Mouse (Mus musculus) E14TG2a.4 (cell line): ENCODE results near the gene Phb2.

Source experiments
- CTCF ChIP-seq: conservative IDR thresholded peaks from 2 replicates; pipeline ENCODE4 v1.5.1; 2014; ENCODE audit warnings: low read length
- NANOG ChIP-seq: IDR thresholded peaks from 2 replicates; pipeline ENCODE4 v1.6.1; 2014; ENCODE audit warnings: borderline replicate concordance, low read length, mixed read lengths
- POU5F1 ChIP-seq: IDR thresholded peaks from 2 replicates; pipeline ENCODE4 v1.6.1; 2014; ENCODE audit warnings: low read length, borderline replicate concordance

- no peak for TF ChIP-seq CTCF
- no peak for TF ChIP-seq NANOG
- TF ChIP-seq POU5F1, result no peak
Observed at GRCm38 (mm10) chr6:124696441-124697150, 15.5 kb upstream of the Phb2 start.
